Mouse (Mus musculus) ES-Bruce4 (cell line): ENCODE data around the gene Bank1. TPM values are rescaled to one million over a fixed set of nuclear protein-coding genes. Genes with fewer than 3 reads are reported as not detected.

Source experiments
- H3K27ac ChIP-seq: 2 replicates; pipeline ENCODE4 v1.5.1; 2012; ENCODE audit warnings: low read length, inconsistent platforms; ENCODE audit not compliant: insufficient read depth
- H3K27me3 ChIP-seq: 2 replicates; pipeline ENCODE4 v1.6.1; 2012; ENCODE audit warnings: mild to moderate bottlenecking, low read length, inconsistent platforms; ENCODE audit not compliant: control insufficient read depth, poor library complexity, insufficient read depth, severe bottlenecking
- H3K36me3 ChIP-seq: 2 replicates; pipeline ENCODE4 v1.6.1; 2012; ENCODE audit warnings: inconsistent platforms, mild to moderate bottlenecking, low read length, moderate library complexity; ENCODE audit not compliant: control insufficient read depth, poor library complexity, insufficient read depth, severe bottlenecking
- H3K4me1 ChIP-seq: one replicate; pipeline ENCODE4 v1.8.1; 2011; ENCODE audit warnings: low read length; ENCODE audit not compliant: control insufficient read depth, insufficient read depth
- H3K4me3 ChIP-seq: 2 replicates; pipeline ENCODE4 v1.5.1; 2011; ENCODE audit warnings: low read depth, mild to moderate bottlenecking, low read length
- H3K9ac ChIP-seq: 2 replicates; pipeline ENCODE4 v1.6.1; 2012; ENCODE audit warnings: low read depth, mild to moderate bottlenecking, inconsistent platforms; ENCODE audit not compliant: poor library complexity, severe bottlenecking
- H3K9me3 ChIP-seq: replicated peaks from 2 replicates; pipeline ENCODE4 v1.6.1; 2012; ENCODE audit warnings: mild to moderate bottlenecking, low read length, inconsistent platforms; ENCODE audit not compliant: control insufficient read depth, poor library complexity, insufficient read depth, severe bottlenecking
- CTCF ChIP-seq: IDR thresholded peaks from one replicate; pipeline ENCODE4 v1.8.1; 2011; ENCODE audit warnings: low read depth, low read length
- EP300 ChIP-seq: IDR thresholded peaks from 2 replicates; pipeline ENCODE4 v1.6.1; 2011; ENCODE audit warnings: low read depth, low read length; ENCODE audit not compliant: insufficient read depth
- POLR2A ChIP-seq: IDR thresholded peaks from one replicate; pipeline ENCODE4 v1.8.1; 2011; ENCODE audit warnings: low read length; ENCODE audit not compliant: insufficient read depth
- polyA plus RNA-seq: library from polyadenylated mRNA; stranded (reverse); fragments of >200 nt; gene quantifications from 2 replicates; pipeline ENCODE4 v1.2.4, GENCODE M21; 2011; ENCODE audit warnings: low read depth; ENCODE audit not compliant: missing spikeins, insufficient read depth, insufficient read length

Bank1 gene
- polyA plus RNA-seq, 1 experiment, result not detected

DNA sequence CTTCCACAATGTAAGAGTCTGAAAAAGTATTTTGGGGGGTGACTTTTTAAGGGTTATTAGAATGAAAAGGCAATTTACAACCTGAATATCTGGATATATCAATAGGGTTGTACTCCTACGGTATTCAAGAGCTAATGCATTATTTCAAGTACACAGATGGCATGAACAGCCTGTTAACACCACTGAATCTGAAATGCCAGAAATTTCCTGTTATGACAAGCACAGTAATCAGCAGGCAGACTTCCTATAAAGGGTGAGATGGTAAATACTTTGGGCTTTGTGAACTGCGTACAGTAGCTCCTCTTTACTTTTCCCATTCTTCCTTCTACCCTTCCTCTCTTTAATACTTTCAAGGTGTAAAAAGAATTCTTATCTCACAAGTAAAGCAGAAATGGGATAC lies 30.6 kb downstream of the Bank1 start:
- no peak overlapping the region for H3K27ac ChIP-seq
- TF ChIP-seq CTCF (no peak), POLR2A (no peak), EP300 (no peak)

DNA sequence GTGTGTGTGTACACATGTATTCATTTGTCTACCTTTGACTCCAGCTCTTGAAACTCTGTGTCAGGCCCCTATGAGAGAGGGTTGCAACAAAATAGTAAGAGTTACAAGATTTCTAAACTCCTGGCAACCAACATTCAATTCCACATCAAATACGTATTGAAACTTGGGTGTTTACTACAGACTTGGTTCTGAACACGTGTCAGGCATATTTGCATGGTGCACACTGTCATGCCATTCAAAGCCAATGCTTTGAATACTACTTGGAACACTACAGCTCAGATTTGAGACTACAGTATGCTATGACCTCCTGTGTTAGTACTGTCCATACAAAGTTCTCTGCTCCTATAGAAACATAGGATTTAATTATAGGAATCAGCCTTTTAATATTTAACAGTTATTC lies 38.0 kb downstream of the Bank1 start:
- Histone ChIP-seq H3K4me1 (no peaks in the 10 kb centered on the region), H3K4me3 (no peak overlapping the region), H3K27me3 (no peaks in the 10 kb centered on the region), H3K9me3 (no peaks in the 10 kb centered on the region), H3K27ac (no peak overlapping the region), H3K36me3 (no peaks in the 10 kb centered on the region), H3K9ac (no peak overlapping the region)
- TF ChIP-seq POLR2A (no peak), EP300 (no peak), CTCF (no peak)

More for the DNA sequence above, 30.6 kb downstream of the Bank1 start:
- Histone ChIP-seq H3K4me1 (no peaks in the 10 kb centered on the region), H3K9ac (no peak overlapping the region), H3K4me3 (no peak overlapping the region), H3K27me3 (no peaks in the 10 kb centered on the region), H3K9me3 (no peaks in the 10 kb centered on the region), H3K36me3 (no peaks in the 10 kb centered on the region)

DNA sequence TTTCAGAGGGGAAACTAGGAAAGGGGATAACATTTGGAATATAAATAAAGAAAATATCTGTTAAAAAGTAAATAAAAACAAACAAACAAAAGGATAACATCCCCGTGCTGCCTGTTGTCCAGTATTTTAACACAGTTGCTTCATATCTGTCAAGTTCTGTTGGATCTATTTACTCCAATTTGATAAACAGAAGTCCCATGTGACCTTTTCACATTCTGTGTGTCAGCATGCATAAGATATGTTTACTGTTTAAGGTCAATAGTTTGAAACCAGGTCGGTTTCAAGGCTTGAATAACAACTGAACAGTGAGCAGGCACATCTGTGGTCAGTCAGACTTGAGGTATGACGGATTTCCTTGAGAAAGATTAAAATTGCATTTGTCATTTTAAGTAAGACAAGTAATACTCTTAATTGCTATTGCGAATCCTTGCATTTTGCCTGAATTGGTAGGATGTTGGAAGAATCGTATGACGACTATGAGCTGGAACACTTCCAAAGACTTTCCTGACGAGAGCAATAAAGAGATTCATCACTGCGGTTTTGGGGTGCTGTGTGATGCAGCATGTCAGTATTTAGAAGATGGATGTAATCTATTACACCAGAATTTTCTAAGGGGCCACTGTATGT lies 60.8 kb downstream of the Bank1 start:
- no peaks in the 10 kb centered on the region for H3K4me1 ChIP-seq
- H3K27ac ChIP-seq, result no peak overlapping the region
- no peaks in the 10 kb centered on the region for H3K36me3 ChIP-seq
- no peak overlapping the region for H3K9ac ChIP-seq
- no peaks in the 10 kb centered on the region; the same call in 1 of the 2 replicates for H3K27me3 ChIP-seq
- H3K4me3 ChIP-seq, result no peak overlapping the region
- TF ChIP-seq CTCF (no peak), EP300 (no peak), POLR2A (no peak)
- H3K9me3 ChIP-seq, result no peaks in the 10 kb centered on the region

DNA sequence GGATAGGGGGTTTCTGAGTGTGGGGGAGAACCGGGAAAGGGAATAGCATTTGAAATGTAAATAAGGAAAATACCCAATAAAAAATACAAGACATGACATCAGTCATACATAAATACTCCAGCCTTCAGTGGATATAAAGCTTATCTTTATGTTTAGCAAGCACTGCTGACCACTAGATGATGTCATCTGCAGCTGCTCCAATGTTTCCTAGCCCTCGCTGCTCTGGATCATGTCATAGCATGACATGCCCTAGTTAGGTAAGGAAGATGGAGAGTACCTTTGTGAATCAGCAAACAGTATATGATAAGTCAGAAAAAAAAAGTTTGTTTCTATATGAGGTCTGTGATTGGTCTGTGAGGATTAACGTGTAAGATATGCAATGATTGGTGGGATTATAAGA lies 68.1 kb downstream of the Bank1 start:
- Histone ChIP-seq H3K9me3 (no peaks in the 10 kb centered on the region), H3K36me3 (no peaks in the 10 kb centered on the region), H3K27me3 (no peaks in the 10 kb centered on the region), H3K27ac (no peak overlapping the region), H3K9ac (no peak overlapping the region), H3K4me3 (no peak overlapping the region), H3K4me1 (no peaks in the 10 kb centered on the region)
- TF ChIP-seq EP300 (no peak), POLR2A (no peak), CTCF (no peak)

DNA sequence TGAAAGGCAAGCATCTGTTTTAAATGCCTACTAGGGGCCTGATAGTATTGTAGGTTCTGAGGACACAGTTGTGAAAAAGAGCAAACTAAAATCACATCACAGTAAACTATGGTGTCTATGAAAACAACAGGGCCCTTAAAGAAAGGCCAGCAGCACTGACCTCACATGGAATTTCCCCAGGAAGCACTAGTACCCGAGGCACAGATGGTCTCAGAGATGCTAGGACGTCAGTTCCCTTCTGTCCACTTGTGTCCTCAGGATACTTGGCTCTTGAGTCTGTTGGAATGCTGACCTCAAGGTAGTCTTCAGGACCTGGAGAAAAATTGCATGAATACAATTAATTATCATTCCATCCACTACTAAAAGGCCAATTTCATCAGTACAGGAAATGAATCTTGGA lies 71.2 kb downstream of the Bank1 start:
- H3K9me3 ChIP-seq, result no peaks in the 10 kb centered on the region
- H3K36me3 ChIP-seq, result no peaks in the 10 kb centered on the region
- TF ChIP-seq CTCF (no peak), EP300 (no peak), POLR2A (no peak)
- no peak overlapping the region for H3K9ac ChIP-seq
- H3K4me3 ChIP-seq, result no peak overlapping the region
- no peaks in the 10 kb centered on the region for H3K27me3 ChIP-seq
- no peak overlapping the region for H3K27ac ChIP-seq
- H3K4me1 ChIP-seq, result no peaks in the 10 kb centered on the region

DNA sequence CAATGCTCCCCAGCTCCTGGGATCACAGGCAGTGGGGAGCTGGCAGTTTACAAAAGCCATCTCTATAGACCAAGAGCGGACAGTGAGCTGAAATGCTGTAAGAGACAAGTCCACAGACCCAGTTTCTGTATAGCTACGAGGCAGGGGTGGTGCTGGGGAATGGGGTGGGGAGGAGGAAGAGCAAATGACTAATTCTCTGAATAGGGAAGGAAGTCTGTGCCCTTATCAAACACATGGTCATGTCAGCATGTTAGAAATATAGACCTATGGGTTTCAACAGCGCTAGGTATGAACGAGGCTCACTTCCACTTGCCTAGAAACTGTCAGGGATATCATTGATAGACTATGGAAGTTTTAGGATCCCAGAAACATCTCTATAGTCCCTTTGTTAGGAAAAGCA lies 73.0 kb downstream of the Bank1 start:
- no peak overlapping the region for H3K27ac ChIP-seq

More for the DNA sequence above, 73.0 kb downstream of the Bank1 start:
- Histone ChIP-seq H3K9ac (no peak overlapping the region), H3K36me3 (no peaks in the 10 kb centered on the region), H3K4me3 (no peak overlapping the region), H3K27me3 (no peaks in the 10 kb centered on the region), H3K9me3 (no peaks in the 10 kb centered on the region), H3K4me1 (no peaks in the 10 kb centered on the region)
- TF ChIP-seq POLR2A (no peak), CTCF (no peak), EP300 (no peak)
